Mouse (Mus musculus) thymus, adult 2 months (tissue): ENCODE data around the gene 4921539E11Rik. TPM values are rescaled to one million over a fixed set of nuclear protein-coding genes. Genes with fewer than 3 reads are reported as not detected.

Experiments used
- DNase-seq: peaks from one replicate; pipeline ENCODE4 v3.0.0; 2021
- H3K27ac ChIP-seq: fragments of 200-500 bp; 2 replicates; pipeline ENCODE4 v1.5.1; 2012; ENCODE audit warnings: low read length, control low read depth; ENCODE audit not compliant: control insufficient read depth, insufficient read depth
- H3K27me3 ChIP-seq: fragments of 200-500 bp; 2 replicates; pipeline ENCODE4 v1.6.1; 2012; ENCODE audit warnings: mild to moderate bottlenecking, low read length, moderate library complexity, mixed read lengths; ENCODE audit not compliant: control insufficient read depth, insufficient read depth
- H3K36me3 ChIP-seq: fragments of 200-500 bp; 2 replicates; pipeline ENCODE4 v1.6.1; 2012; ENCODE audit warnings: mild to moderate bottlenecking, low read length, moderate library complexity; ENCODE audit not compliant: control insufficient read depth, insufficient read depth
- H3K4me1 ChIP-seq: fragments of 200-500 bp; replicated peaks from 2 replicates; pipeline ENCODE4 v1.6.1; 2012; ENCODE audit warnings: low read length; ENCODE audit not compliant: control insufficient read depth, insufficient read depth
- H3K4me3 ChIP-seq: fragments of 200-500 bp; 2 replicates; pipeline ENCODE4 v1.5.1; 2012; ENCODE audit warnings: mild to moderate bottlenecking, low read length, control low read depth, moderate library complexity; ENCODE audit not compliant: control insufficient read depth, insufficient read depth
- CTCF ChIP-seq: fragments of 200-500 bp; IDR thresholded peaks from 2 replicates; pipeline ENCODE4 v1.5.1; 2012; ENCODE audit warnings: mild to moderate bottlenecking, control low read depth, low read length, moderate library complexity, borderline replicate concordance; ENCODE audit not compliant: control insufficient read depth, poor library complexity, insufficient read depth; ENCODE audit errors: extremely low read depth
- POLR2A ChIP-seq: fragments of 200-500 bp; IDR thresholded peaks from 2 replicates; pipeline ENCODE4 v1.6.1; 2012; ENCODE audit warnings: mild to moderate bottlenecking, low read length, control low read depth, moderate library complexity; ENCODE audit not compliant: control insufficient read depth, poor library complexity, insufficient read depth; ENCODE audit errors: extremely low read depth
- WGBS: fragments of 180-500 bp; shearing (Covaris S2); methylation state at CpG from one replicate; pipeline ENCODE4 v1.1.7; 2018; 5-methylcytosine and 5-hydroxymethylcytosine counted together
- polyA plus RNA-seq: library from polyadenylated mRNA; depleted of rRNA; stranded (reverse); fragments of >200 nt; gene quantifications from 2 replicates; pipeline ENCODE4 v1.2.3, GENCODE M21; 2012; rRNA removed

4921539E11Rik gene
- polyA plus RNA-seq, result not detected in 2 replicates

GRCm38 (mm10) chr4:103290763-103291162, at the start of gene 4921539E11Rik:
4921539E11Rik (minus strand) TSS chr4:103290863.
- H3K4me1 ChIP-seq, result no peaks in the 10 kb centered on the region
- 88% methylated on average over 2 of the region's 2 CpGs for WGBS
- no peak for DNase-seq
- no peak within 1 kb of the TSS for H3K27ac ChIP-seq
- no peaks in the 10 kb centered on the region for H3K36me3 ChIP-seq
- H3K4me3 ChIP-seq, result no peak within 1 kb of the TSS
- no peak for TF ChIP-seq CTCF
- no peak for TF ChIP-seq POLR2A
- H3K27me3 ChIP-seq, result no peaks in the 10 kb centered on the region

DNA sequence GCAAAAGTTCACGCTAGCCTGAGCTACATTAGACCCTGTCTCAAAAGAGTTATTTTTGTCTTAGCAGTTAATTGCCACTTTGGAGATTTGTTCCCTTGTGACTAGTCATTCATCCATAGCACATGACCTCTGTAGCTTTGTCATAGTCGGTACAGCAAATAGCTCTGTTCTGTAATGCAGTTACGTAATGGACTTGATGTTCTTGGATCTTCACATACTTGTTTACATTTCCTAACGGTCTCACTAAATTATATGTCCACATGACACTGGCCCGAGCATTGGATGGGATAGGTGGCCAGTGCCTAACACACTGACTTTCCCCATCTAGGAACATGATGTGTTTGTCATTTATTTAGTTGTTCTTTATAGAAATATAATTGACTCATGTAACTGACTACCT, 44.5 kb upstream of the 4921539E11Rik start:
- H3K4me1 ChIP-seq, result no peaks in the 10 kb centered on the region
- no peak overlapping the region for H3K27ac ChIP-seq
- TF ChIP-seq CTCF (no peak), POLR2A (no peak)
- 96% methylated on average over 5 of the region's 5 CpGs for WGBS
- H3K4me3 ChIP-seq, result no peak overlapping the region
- H3K27me3 ChIP-seq, result no peaks in the 10 kb centered on the region
- H3K36me3 ChIP-seq, result peaks cover 25% of the 10 kb centered on the region
- DNase-seq, result no peak

GRCm38 (mm10) chr4:103329348-103329747, 38.7 kb upstream of the 4921539E11Rik start:
- TF ChIP-seq CTCF (no peak), POLR2A (no peak)
- no peaks in the 10 kb centered on the region for H3K27me3 ChIP-seq
- H3K4me1 ChIP-seq, result no peaks in the 10 kb centered on the region
- H3K27ac ChIP-seq, result no peak overlapping the region
- DNase-seq, result no peak
- H3K4me3 ChIP-seq, result no peak overlapping the region
- peaks cover 25% of the 10 kb centered on the region for H3K36me3 ChIP-seq
- WGBS, result 94% methylated on average over 6 of the region's 6 CpGs

GRCm38 (mm10) chr4:103326994-103327393, 36.3 kb upstream of the 4921539E11Rik start:
- no peaks in the 10 kb centered on the region for H3K4me1 ChIP-seq
- TF ChIP-seq POLR2A, result no peak
- 0 out of 2 replicates have a peak, but pooled peaks have one; percentile 19 for TF ChIP-seq CTCF
- WGBS, result 87% methylated on average over 3 of the region's 3 CpGs
- no peak overlapping the region for H3K27ac ChIP-seq
- no peaks in the 10 kb centered on the region for H3K27me3 ChIP-seq
- peaks cover 9% of the 10 kb centered on the region for H3K36me3 ChIP-seq
- no peak overlapping the region for H3K4me3 ChIP-seq
- peak; percentile 25 for DNase-seq

DNA sequence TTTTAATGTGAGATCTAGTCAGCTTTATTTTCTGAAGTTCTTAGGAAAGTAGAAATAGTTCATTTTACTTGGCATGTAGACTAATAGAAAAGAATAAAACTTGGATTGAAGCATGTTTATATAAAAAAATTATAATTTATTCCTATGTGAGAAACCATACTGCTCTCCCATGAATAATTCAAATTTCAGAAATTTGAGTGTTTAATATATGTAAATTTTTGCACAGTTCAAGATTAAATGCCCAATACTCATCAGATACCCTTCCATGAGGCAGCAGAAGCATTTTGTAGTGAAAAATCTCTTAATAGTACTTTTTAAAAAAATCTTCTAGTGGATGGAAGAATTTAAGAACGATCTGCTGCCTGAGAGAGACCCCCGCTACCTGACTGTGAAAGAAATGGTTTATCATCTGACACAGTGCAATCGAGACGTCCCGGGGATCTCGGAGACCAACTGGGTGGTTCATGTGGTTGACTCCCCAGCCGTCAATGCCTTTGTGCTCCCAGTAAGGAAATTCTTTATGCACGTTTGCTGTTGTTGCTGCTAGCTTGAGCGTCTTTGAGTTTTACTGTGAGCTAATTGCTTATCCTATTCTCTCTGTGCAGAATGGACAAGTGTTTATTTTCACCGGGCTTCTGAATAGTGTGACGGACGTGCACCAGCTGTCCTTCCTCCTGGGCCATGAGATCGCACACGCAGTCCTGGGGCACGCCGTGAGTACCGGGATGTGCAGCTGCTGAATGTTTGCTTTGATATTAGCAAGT, 34.2 kb upstream of the 4921539E11Rik start:
- no peak overlapping the region for H3K4me3 ChIP-seq
- 92% methylated on average over 17 of the region's 17 CpGs for WGBS
- no peak overlapping the region for H3K27ac ChIP-seq
- H3K4me1 ChIP-seq, result no peaks in the 10 kb centered on the region; the same call in 1 of the 2 replicates
- TF ChIP-seq POLR2A, result no peak
- TF ChIP-seq CTCF, result no peak
- peaks cover 5% of the 10 kb centered on the region for H3K36me3 ChIP-seq
- no peaks in the 10 kb centered on the region for H3K27me3 ChIP-seq
- no peak for DNase-seq

DNA sequence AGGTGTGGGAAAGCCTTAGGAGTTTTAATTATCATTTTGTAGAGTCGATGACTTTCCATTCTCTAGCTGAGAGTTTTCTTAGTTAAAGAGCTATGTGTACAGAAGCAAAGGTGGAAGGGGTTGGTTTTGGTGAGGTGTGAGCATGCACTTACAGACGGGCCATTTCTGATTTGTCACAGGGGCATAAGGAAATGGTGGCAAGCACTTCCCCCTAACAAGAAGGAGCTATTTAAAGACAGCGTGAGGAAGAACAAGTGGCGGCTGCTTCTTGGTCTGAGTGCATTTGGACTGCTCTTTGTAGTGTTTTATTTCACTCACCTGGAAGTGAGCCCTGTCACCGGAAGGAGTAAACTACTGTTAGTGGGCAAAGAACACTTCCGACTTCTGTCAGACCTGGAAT, 30.8 kb upstream of the 4921539E11Rik start:
- 58% methylated on average over 6 of the region's 6 CpGs for WGBS
- DNase-seq, result no peak
- no peak overlapping the region for H3K27ac ChIP-seq
- no peaks in the 10 kb centered on the region; the same call in 1 of the 2 replicates for H3K4me1 ChIP-seq
- TF ChIP-seq CTCF, result no peak
- no peak for TF ChIP-seq POLR2A
- H3K27me3 ChIP-seq, result no peaks in the 10 kb centered on the region
- H3K36me3 ChIP-seq, result peaks cover 5% of the 10 kb centered on the region
- H3K4me3 ChIP-seq, result no peak overlapping the region
